Mouse (Mus musculus) kidney, embryonic 15.5 days (tissue): ENCODE data around the gene Olfr799. TPM values are rescaled to one million over a fixed set of nuclear protein-coding genes. Genes with fewer than 3 reads are reported as not detected.

Source experiments
- ATAC-seq: fragments of 200-750 bp; cut with Nextera tagmentation; replicated peaks from 2 replicates; pipeline ENCODE4 v1.8.0; 2017; ENCODE audit warnings: moderate TSS enrichment; ENCODE audit not compliant: low FRiP score
- H3K27ac ChIP-seq: fragments of 300-500 bp; sonication (generic); 2 replicates; pipeline ENCODE4 v1.5.1; 2015; ENCODE audit warnings: mild to moderate bottlenecking, inconsistent platforms
- H3K27me3 ChIP-seq: fragments of 300-500 bp; sonication (generic); 2 replicates; pipeline ENCODE4 v1.6.1; 2015; ENCODE audit warnings: inconsistent platforms
- H3K36me3 ChIP-seq: fragments of 300-500 bp; sonication (generic); 2 replicates; pipeline ENCODE4 v1.6.1; 2015; ENCODE audit warnings: inconsistent platforms
- H3K4me1 ChIP-seq: fragments of 300-500 bp; sonication (generic); 2 replicates; pipeline ENCODE4 v1.6.1; 2015; ENCODE audit warnings: inconsistent platforms
- H3K4me2 ChIP-seq: fragments of 300-500 bp; sonication (generic); 2 replicates; pipeline ENCODE4 v1.6.1; 2015; ENCODE audit warnings: moderate library complexity, mild to moderate bottlenecking, inconsistent platforms
- H3K4me3 ChIP-seq: fragments of 300-500 bp; sonication (generic); replicated peaks from 2 replicates; pipeline ENCODE4 v1.5.1; 2015; ENCODE audit warnings: mild to moderate bottlenecking, inconsistent platforms
- H3K9ac ChIP-seq: fragments of 300-500 bp; sonication (generic); 2 replicates; pipeline ENCODE4 v1.6.1; 2015; ENCODE audit warnings: mild to moderate bottlenecking, inconsistent platforms
- H3K9me3 ChIP-seq: fragments of 300-500 bp; sonication (generic); replicated peaks from 2 replicates; pipeline ENCODE4 v1.6.1; 2016; ENCODE audit warnings: inconsistent platforms
- WGBS: fragments of 180-500 bp; shearing (Covaris S2); methylation state at CpG from one replicate; pipeline ENCODE4 v1.1.7; 2015; ENCODE audit warnings: mixed read lengths; 5-methylcytosine and 5-hydroxymethylcytosine counted together
- polyA plus RNA-seq: library from polyadenylated mRNA; unstranded; fragments of >200 nt; fragmentation: Nextera tagmentation; extraction: Ambion mirVana; gene quantifications from 2 replicates; pipeline ENCODE4 v1.2.1, GENCODE M21; 2015

The Olfr799 gene
- polyA plus RNA-seq: not detected in 2 replicates

GRCm38 (mm10) chr10:129637184-129637583, at the start of gene Olfr799:
Gene Olfr799 (plus strand): TSS chr10:129637484.
- Histone ChIP-seq H3K27me3 (no peaks in the 10 kb centered on the region), H3K4me3 (no peak within 1 kb of the TSS), H3K4me2 (no peak within 1 kb of the TSS), H3K9ac (no peak within 1 kb of the TSS), H3K27ac (no peak within 1 kb of the TSS), H3K36me3 (no peaks in the 10 kb centered on the region), H3K4me1 (no peaks in the 10 kb centered on the region), H3K9me3 (no peaks in the 10 kb centered on the region)
- no peak for ATAC-seq
- 24% methylated on average over 1 of the region's 1 CpGs for WGBS

- no peak for ATAC-seq
Observed at GRCm38 (mm10) chr10:129612470-129612869, 24.8 kb upstream of the Olfr799 start, which contains the start of gene Olfr796. Gene Olfr796 (minus strand): TSS chr10:129612570.

DNA sequence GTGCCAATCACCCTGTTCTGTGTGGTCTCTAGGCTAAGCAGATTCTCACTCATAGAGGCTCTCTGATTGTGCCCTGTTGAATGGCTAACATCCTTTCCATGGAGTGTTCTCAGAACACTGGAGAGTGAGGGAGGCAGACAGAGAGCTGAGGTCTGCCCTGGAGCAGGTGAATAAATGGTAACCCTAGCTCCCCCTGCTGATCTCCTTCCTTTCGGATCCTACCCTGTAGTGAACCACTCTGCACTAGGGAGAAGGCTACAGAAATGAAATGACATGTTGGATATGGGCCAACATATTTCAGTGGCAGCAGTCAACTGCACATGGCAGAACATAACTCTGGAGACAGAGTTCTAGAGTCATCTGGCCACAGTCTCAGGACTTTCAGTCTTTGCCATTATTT, 15.6 kb upstream of the Olfr799 start:
- H3K4me1 ChIP-seq: no peaks in the 10 kb centered on the region

More at GRCm38 (mm10) chr10:129612470-129612869, 24.8 kb upstream of the Olfr799 start, which contains the start of gene Olfr796:
- Histone ChIP-seq H3K4me1 (no peaks in the 10 kb centered on the region), H3K9ac (no peak within 1 kb of the TSS), H3K9me3 (no peaks in the 10 kb centered on the region), H3K27me3 (no peaks in the 10 kb centered on the region), H3K27ac (no peak within 1 kb of the TSS), H3K4me2 (no peak within 1 kb of the TSS), H3K36me3 (no peaks in the 10 kb centered on the region), H3K4me3 (no peak within 1 kb of the TSS)
- WGBS: 98% methylated on average over 1 of the region's 1 CpGs

GRCm38 (mm10) chr10:129623251-129623650, 14.0 kb upstream of the Olfr799 start:
- no peak overlapping the region for H3K4me2 ChIP-seq
- H3K27me3 ChIP-seq: no peaks in the 10 kb centered on the region
- H3K27ac ChIP-seq: no peak overlapping the region
- H3K4me3 ChIP-seq: no peak overlapping the region
- H3K4me1 ChIP-seq: no peaks in the 10 kb centered on the region
- H3K9ac ChIP-seq: no peak overlapping the region
- no peaks in the 10 kb centered on the region for H3K9me3 ChIP-seq
- no peaks in the 10 kb centered on the region for H3K36me3 ChIP-seq
- no peak for ATAC-seq

More for the DNA sequence above, 15.6 kb upstream of the Olfr799 start:
- Histone ChIP-seq H3K4me2 (no peak overlapping the region), H3K4me3 (no peak overlapping the region), H3K27ac (no peak overlapping the region), H3K36me3 (no peaks in the 10 kb centered on the region), H3K9me3 (no peaks in the 10 kb centered on the region), H3K9ac (no peak overlapping the region), H3K27me3 (no peaks in the 10 kb centered on the region)
- WGBS: 14% methylated on average over 1 of the region's 1 CpGs
- ATAC-seq: peak; percentile 46; the same call in 1 of the 2 replicates

- Histone ChIP-seq H3K36me3 (no peaks in the 10 kb centered on the region), H3K4me1 (no peaks in the 10 kb centered on the region), H3K9me3 (no peaks in the 10 kb centered on the region), H3K4me2 (no peak within 1 kb of the TSS), H3K4me3 (no peak within 1 kb of the TSS), H3K9ac (no peak within 1 kb of the TSS), H3K27me3 (no peaks in the 10 kb centered on the region), H3K27ac (no peak within 1 kb of the TSS)
- 85% methylated on average over 1 of the region's 1 CpGs for whole genome bisulfite sequencing
- ATAC-seq: no peak
Observed at GRCm38 (mm10) chr10:129627834-129628233, 9.4 kb upstream of the Olfr799 start, which contains the start of gene Olfr798. Gene Olfr798 (minus strand): TSS chr10:129627934.

GRCm38 (mm10) chr10:129651763-129652162, 14.5 kb downstream of the Olfr799 start:
- no peaks in the 10 kb centered on the region for H3K27me3 ChIP-seq
- H3K9me3 ChIP-seq: no peaks in the 10 kb centered on the region
- no peak overlapping the region for H3K27ac ChIP-seq
- 85% methylated on average over 1 of the region's 1 CpGs for WGBS
- H3K36me3 ChIP-seq: no peaks in the 10 kb centered on the region
- H3K9ac ChIP-seq: no peak overlapping the region
- ATAC-seq: no peak
- H3K4me3 ChIP-seq: no peak overlapping the region
- H3K4me2 ChIP-seq: no peak overlapping the region
- no peaks in the 10 kb centered on the region for H3K4me1 ChIP-seq

- Histone ChIP-seq H3K36me3 (no peaks in the 10 kb centered on the region), H3K27me3 (no peaks in the 10 kb centered on the region), H3K4me1 (no peaks in the 10 kb centered on the region), H3K9ac (no peak within 1 kb of the TSS), H3K9me3 (no peaks in the 10 kb centered on the region), H3K27ac (no peak within 1 kb of the TSS), H3K4me3 (no peak within 1 kb of the TSS), H3K4me2 (no peak within 1 kb of the TSS)
- no peak for ATAC-seq
Observed at GRCm38 (mm10) chr10:129657394-129657793, 20.1 kb downstream of the Olfr799 start, which contains the start of gene Olfr800. Gene Olfr800 (plus strand): TSS chr10:129657694.

GRCm38 (mm10) chr10:129673765-129674164, 36.5 kb downstream of the Olfr799 start, which contains the start of gene Olfr801:
Gene Olfr801 (minus strand): TSS chr10:129673865.
- no peak within 1 kb of the TSS for H3K9ac ChIP-seq
- WGBS: 79% methylated on average over 1 of the region's 1 CpGs
- no peaks in the 10 kb centered on the region for H3K9me3 ChIP-seq
- H3K4me1 ChIP-seq: no peaks in the 10 kb centered on the region
- H3K4me2 ChIP-seq: no peak within 1 kb of the TSS
- H3K4me3 ChIP-seq: no peak within 1 kb of the TSS
- H3K36me3 ChIP-seq: no peaks in the 10 kb centered on the region
- no peak within 1 kb of the TSS for H3K27ac ChIP-seq
- H3K27me3 ChIP-seq: no peaks in the 10 kb centered on the region
- ATAC-seq: no peak

DNA sequence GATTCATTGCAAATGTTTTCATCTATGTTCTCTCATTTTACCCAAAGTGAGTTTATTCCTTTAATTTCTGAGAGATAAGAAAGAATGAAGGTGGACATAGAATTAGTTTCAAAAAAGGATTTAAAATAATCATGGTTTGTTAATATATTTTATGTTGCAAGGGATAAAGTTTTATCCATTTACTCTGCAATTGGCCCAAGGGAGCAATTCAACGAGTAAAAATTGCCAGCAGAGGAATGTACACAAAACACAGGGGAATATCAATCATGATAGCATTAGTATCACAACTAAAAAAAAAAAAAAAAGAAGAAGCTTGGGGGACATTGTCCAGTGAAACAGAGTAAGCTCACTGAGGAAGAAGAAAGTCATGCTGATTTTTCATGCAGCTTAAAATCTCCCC, 50.8 kb downstream of the Olfr799 start, which contains the start of gene Olfr802:
TSS of gene Olfr802 (minus strand) at position 101 of the 400 bp plus-strand sequence.
- Histone ChIP-seq H3K27me3 (no peaks in the 10 kb centered on the region), H3K4me3 (no peak within 1 kb of the TSS), H3K9me3 (no peaks in the 10 kb centered on the region), H3K4me1 (no peaks in the 10 kb centered on the region), H3K4me2 (no peak within 1 kb of the TSS), H3K36me3 (no peaks in the 10 kb centered on the region), H3K9ac (no peak within 1 kb of the TSS), H3K27ac (no peak within 1 kb of the TSS)
- ATAC-seq: no peak
- WGBS: 56% methylated on average over 1 of the region's 1 CpGs

- H3K27ac ChIP-seq: no peak within 1 kb of the TSS
- no peak within 1 kb of the TSS for H3K4me2 ChIP-seq
- no peak for ATAC-seq
- H3K27me3 ChIP-seq: no peaks in the 10 kb centered on the region
- no peaks in the 10 kb centered on the region for H3K9me3 ChIP-seq
- H3K36me3 ChIP-seq: no peaks in the 10 kb centered on the region
- no peak within 1 kb of the TSS for H3K9ac ChIP-seq
- H3K4me1 ChIP-seq: no peaks in the 10 kb centered on the region
- no peak within 1 kb of the TSS for H3K4me3 ChIP-seq
- WGBS: 77% methylated on average over 2 of the region's 2 CpGs
Observed at GRCm38 (mm10) chr10:129694186-129694585, 56.9 kb downstream of the Olfr799 start, which contains the start of gene Olfr803. Gene Olfr803 (minus strand): TSS chr10:129694286.

Other genes with a start within 250 kb of the Olfr799 start
- gene Olfr785, start 232.1 kb upstream of the Olfr799 start, polyA plus RNA-seq: not detected in 2 replicates
- gene Olfr786, start 210.2 kb upstream of the Olfr799 start, polyA plus RNA-seq: not detected in 2 replicates
- not detected in 2 replicates for gene Olfr787, start 175.6 kb upstream of the Olfr799 start, polyA plus RNA-seq
- not detected in 2 replicates for gene Olfr788, start 166.5 kb upstream of the Olfr799 start, polyA plus RNA-seq
- not detected in 2 replicates for gene Olfr789, start 152.7 kb upstream of the Olfr799 start, polyA plus RNA-seq
- not detected in 2 replicates for gene Olfr790, start 139.0 kb upstream of the Olfr799 start, polyA plus RNA-seq
- gene Olfr791, start 115.7 kb upstream of the Olfr799 start, polyA plus RNA-seq: not detected in 2 replicates
- not detected in 2 replicates for gene Olfr792, start 98.3 kb upstream of the Olfr799 start, polyA plus RNA-seq
- gene Olfr794, start 69.8 kb upstream of the Olfr799 start, polyA plus RNA-seq: not detected in 2 replicates
- gene Olfr796, start 24.9 kb upstream of the Olfr799 start, polyA plus RNA-seq: not detected in 2 replicates
- not detected in 2 replicates for gene Olfr798, start 9.6 kb upstream of the Olfr799 start, polyA plus RNA-seq
- gene Olfr800, start 20.2 kb downstream of the Olfr799 start, polyA plus RNA-seq: not detected in 2 replicates
- gene Olfr801, start 36.4 kb downstream of the Olfr799 start, polyA plus RNA-seq: not detected in 2 replicates
- gene Olfr802, start 50.7 kb downstream of the Olfr799 start, polyA plus RNA-seq: not detected in 2 replicates
- not detected in 2 replicates for gene Olfr803, start 56.8 kb downstream of the Olfr799 start, polyA plus RNA-seq
- not detected in 2 replicates for gene Olfr804, start 65.7 kb downstream of the Olfr799 start, polyA plus RNA-seq
- gene Olfr805, start 91.9 kb downstream of the Olfr799 start, polyA plus RNA-seq: not detected in 2 replicates
- gene Olfr806, start 104.4 kb downstream of the Olfr799 start, polyA plus RNA-seq: not detected in 2 replicates
- gene Olfr807, start 120.3 kb downstream of the Olfr799 start, polyA plus RNA-seq: not detected in 2 replicates
- not detected in 2 replicates for gene Olfr808, start 128.0 kb downstream of the Olfr799 start, polyA plus RNA-seq
- gene Olfr809, start 137.2 kb downstream of the Olfr799 start, polyA plus RNA-seq: not detected in 2 replicates
- gene Olfr810, start 157.4 kb downstream of the Olfr799 start, polyA plus RNA-seq: not detected in 2 replicates
- gene Olfr811, start 166.9 kb downstream of the Olfr799 start, polyA plus RNA-seq: not detected in 2 replicates
- not detected in 2 replicates for gene Olfr812, start 208.6 kb downstream of the Olfr799 start, polyA plus RNA-seq
- not detected in 2 replicates for gene Olfr813, start 217.9 kb downstream of the Olfr799 start, polyA plus RNA-seq
- gene Olfr814, start 242.4 kb downstream of the Olfr799 start, polyA plus RNA-seq: not detected in 2 replicates